Mouse (Mus musculus): Measurements from ENCODE around the gene Neo1.

- no peak for TF ChIP-seq ZNF384 (IDR thresholded peaks at IDR 0.05; ENCODE audit: low read depth, low read length)
- TF ChIP-seq HCFC1 (IDR thresholded peaks at IDR 0.05; ENCODE audit: borderline replicate concordance, insufficient read depth, low read length) = no peak
- TF ChIP-seq ZC3H11A (IDR thresholded peaks at IDR 0.05; ENCODE audit: borderline replicate concordance, low read depth, low read length) = no peak
- TF ChIP-seq CHD2 (IDR thresholded peaks at IDR 0.05; ENCODE audit: low read depth, low read length) = no peak
- TF ChIP-seq MAFK (IDR thresholded peaks at IDR 0.05; ENCODE audit: insufficient read depth, low read depth, low read length) = no peak
These were observed 691 bp downstream of the Neo1 start for GRCm38 (mm10) chr9:59035342-59036158.

Data from ES-E14 (cell line).